Mouse (Mus musculus) stomach, postnatal 0 days (tissue): ENCODE measurements at regions not wholly inside any gene's neighbourhood (a gene's known extent, or its start where the extent isn't known, plus 50 kb on each side); places are given as distances from the start of the nearest gene placed in this dataset.

Experiments used
- CTCF ChIP-seq: IDR thresholded peaks from 2 replicates; pipeline ENCODE4 v1.5.1; 2016; ENCODE audit warnings: antibody characterized with exemption, low read depth, mild to moderate bottlenecking, moderate library complexity
- EP300 ChIP-seq: optimal IDR thresholded peaks from 2 replicates; pipeline ENCODE3; 2016; ENCODE audit warnings: antibody characterized with exemption

DNA sequence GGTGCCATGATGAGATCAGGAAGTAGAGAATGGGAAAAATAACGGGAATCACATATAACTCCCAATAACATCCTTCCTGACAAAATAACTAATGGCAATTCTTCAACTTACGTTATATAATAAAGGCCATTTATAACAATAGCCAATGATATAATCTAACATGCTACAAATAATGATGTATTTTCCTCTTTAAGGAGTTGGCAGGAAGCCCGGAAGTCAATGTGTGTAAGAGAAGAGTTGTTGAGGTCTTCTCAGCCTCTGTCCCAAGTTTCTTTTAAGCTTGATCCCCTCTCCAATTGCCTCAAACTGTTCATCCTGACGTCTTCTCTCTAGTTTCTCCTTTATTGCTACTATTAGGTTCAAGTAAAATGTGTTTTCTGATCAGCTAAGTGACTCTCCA lies 108.1 kb upstream of the Kcnab1 start:
- TF ChIP-seq CTCF (no peak), EP300 (no peak)
